27 mouse cellular contexts compared by ENCODE assay signal in genomic region chr13:24257809-24258208, GRCm38 (mm10). TPM values are rescaled to one million over a fixed set of nuclear protein-coding genes. Genes with fewer than 3 reads are reported as not detected.
DNase-seq lines count a peak whose midpoint lies in the region; ATAC-seq and TF ChIP-seq lines count a peak whose summit lies in the region.
"Had no signal": no experiment of that assay in that cellular context is flagged by ENCODE, and none has a peak within 500 bp of the region (broad histone marks: within the 10 kb centered on the region; RNA-seq: fewer than 3 reads in every experiment).

No protein-coding gene starts in this region.

- H3K36me3 ChIP-seq in midbrain, postnatal 0 days (ENCODE audit: insufficient read depth, low read length), result no peaks in the 10 kb centered on the region
- no peaks in the 10 kb centered on the region for H3K36me3 ChIP-seq in midbrain, embryonic 14.5 days (ENCODE audit: control insufficient read depth, insufficient read depth, low read length)
- H3K36me3 ChIP-seq in stomach, postnatal 0 days (ENCODE audit: control insufficient read depth, insufficient read depth, low read length), result no peaks in the 10 kb centered on the region
- H3K36me3 ChIP-seq: embryonic facial prominence, embryonic 13.5 days; forebrain, embryonic 12.5 days; G1E; heart, embryonic 12.5 days; hindbrain, embryonic 13.5 days; limb, embryonic 12.5 days; liver, embryonic 15.5 days; lung, embryonic 15.5 days; midbrain, embryonic 10.5 days; neural tube, embryonic 12.5 days had no signal

- H3K9ac ChIP-seq in midbrain, postnatal 0 days (replicated peaks; ENCODE audit: low read length, poor library complexity, severe bottlenecking), result no peak overlapping the region
- H3K9ac ChIP-seq in midbrain, embryonic 14.5 days (replicated peaks; ENCODE audit: low read length), result no peak overlapping the region
- H3K9ac ChIP-seq in stomach, postnatal 0 days (ENCODE audit: low read length), result no peak overlapping the region
- H3K9ac ChIP-seq: embryonic facial prominence, embryonic 13.5 days; forebrain, embryonic 12.5 days; forebrain, postnatal 0 days; heart, embryonic 12.5 days; hindbrain, embryonic 13.5 days; limb, embryonic 12.5 days; liver, embryonic 15.5 days; lung, embryonic 15.5 days; neural tube, embryonic 12.5 days had no signal

- H3K4me3 ChIP-seq in midbrain, postnatal 0 days (ENCODE audit: low read depth, low read length), result no peak overlapping the region
- no peak overlapping the region for H3K4me3 ChIP-seq in midbrain, embryonic 14.5 days (replicated peaks; ENCODE audit: low read depth, low read length)
- no peak overlapping the region for H3K4me3 ChIP-seq in stomach, postnatal 0 days (ENCODE audit: low read depth, low read length)
- H3K4me3 ChIP-seq: embryonic facial prominence, embryonic 13.5 days; forebrain, embryonic 12.5 days; heart, adult 2 months; heart, embryonic 12.5 days; hindbrain, embryonic 13.5 days; limb, embryonic 12.5 days; liver, embryonic 15.5 days; lung, embryonic 15.5 days; midbrain, embryonic 10.5 days; myocyte; neural tube, embryonic 12.5 days had no signal

- TF ChIP-seq CTCF in midbrain, postnatal 0 days (IDR thresholded peaks at IDR 0.05), result no peak
- no peak for TF ChIP-seq CTCF in stomach, postnatal 0 days (IDR thresholded peaks at IDR 0.05; ENCODE audit: low read depth)

- no peaks in the 10 kb centered on the region for H3K9me3 ChIP-seq in midbrain, postnatal 0 days (ENCODE audit: low read length)
- H3K9me3 ChIP-seq in midbrain, embryonic 14.5 days (ENCODE audit: control insufficient read depth, low read length), result no peaks in the 10 kb centered on the region
- H3K9me3 ChIP-seq in stomach, postnatal 0 days (ENCODE audit: control insufficient read depth, low read length), result no peaks in the 10 kb centered on the region
- H3K9me3 ChIP-seq: embryonic facial prominence, embryonic 13.5 days; forebrain, embryonic 12.5 days; G1E; heart, embryonic 12.5 days; hindbrain, embryonic 13.5 days; limb, embryonic 12.5 days; liver, embryonic 15.5 days; lung, embryonic 15.5 days; midbrain, embryonic 10.5 days; neural tube, embryonic 12.5 days had no signal

- no peak for TF ChIP-seq EP300 in stomach, postnatal 0 days (optimal IDR thresholded peaks at IDR 0.05)

- no peaks in the 10 kb centered on the region for H3K27me3 ChIP-seq in midbrain, postnatal 0 days (ENCODE audit: insufficient read depth, low read length)
- H3K27me3 ChIP-seq in midbrain, embryonic 14.5 days (ENCODE audit: control insufficient read depth, insufficient read depth, low read length), result no peaks in the 10 kb centered on the region
- H3K27me3 ChIP-seq in stomach, postnatal 0 days (ENCODE audit: control insufficient read depth, insufficient read depth, low read length), result no peaks in the 10 kb centered on the region
- H3K27me3 ChIP-seq: embryonic facial prominence, embryonic 13.5 days; forebrain, embryonic 12.5 days; hindbrain, embryonic 13.5 days; limb, embryonic 12.5 days; liver, embryonic 15.5 days; lung, embryonic 15.5 days; neural tube, embryonic 12.5 days; Patski had no signal

- no peak for ATAC-seq in midbrain, postnatal 0 days (ENCODE audit: low FRiP score)
- ATAC-seq in midbrain, embryonic 14.5 days (ENCODE audit: low FRiP score, low TSS enrichment), result no peak
- no peak for ATAC-seq in stomach, postnatal 0 days (ENCODE audit: low FRiP score, low TSS enrichment)
- ATAC-seq: forebrain, postnatal 0 days; intestine, embryonic 16.5 days; Patski had no signal

- H3K4me1 ChIP-seq in midbrain, postnatal 0 days (ENCODE audit: insufficient read depth, low read length), result no peaks in the 10 kb centered on the region
- H3K4me1 ChIP-seq in midbrain, embryonic 14.5 days (ENCODE audit: control insufficient read depth, insufficient read depth, low read length), result no peaks in the 10 kb centered on the region
- no peaks in the 10 kb centered on the region for H3K4me1 ChIP-seq in stomach, postnatal 0 days (replicated peaks; ENCODE audit: control insufficient read depth, insufficient read depth)
- H3K4me1 ChIP-seq: forebrain, embryonic 12.5 days; hindbrain, embryonic 13.5 days; limb, embryonic 12.5 days; liver, embryonic 15.5 days; neural tube, embryonic 12.5 days had no signal

- peak overlapping the region; percentile 26 for H3K27ac ChIP-seq in midbrain, postnatal 0 days (ENCODE audit: low read depth, low read length)
- no peak overlapping the region for H3K27ac ChIP-seq in midbrain, embryonic 14.5 days (replicated peaks; ENCODE audit: low read depth, low read length)
- no peak overlapping the region for H3K27ac ChIP-seq in stomach, postnatal 0 days (replicated peaks)
- H3K27ac ChIP-seq: embryonic facial prominence, embryonic 13.5 days; forebrain, embryonic 12.5 days; heart, adult 2 months; hindbrain, embryonic 13.5 days; limb, embryonic 12.5 days; liver, embryonic 15.5 days; lung, embryonic 15.5 days; midbrain, embryonic 10.5 days; neural tube, embryonic 12.5 days had no signal

- peak; percentile 21 for DNase-seq in adrenal gland, adult 2 months
- no peak for DNase-seq in adrenal gland, postnatal 25 days
- peak; percentile 15 for DNase-seq in kidney, postnatal 10 days
- DNase-seq in kidney, postnatal 25 days, result no peak
- no peak for DNase-seq in midbrain, postnatal 0 days (ENCODE audit: low spot score)
- DNase-seq in midbrain, embryonic 14.5 days, result no peak
- DNase-seq in stomach, postnatal 0 days (ENCODE audit: low spot score), result no peak
- DNase-seq: cerebellum, adult 2 months; cerebellum, postnatal 14 days; forebrain, postnatal 0 days; heart, adult 2 months; heart, postnatal 4 days; right cerebral cortex, adult 18-20 months; spleen, adult 18-20 months had no signal

- WGBS in midbrain, postnatal 0 days, result 81% methylated on average over 6 of the region's 6 CpGs
- WGBS in midbrain, embryonic 14.5 days, result 92% methylated on average over 6 of the region's 6 CpGs
- WGBS in stomach, postnatal 0 days, result 47% methylated on average over 6 of the region's 6 CpGs

- no peak overlapping the region for H3K4me2 ChIP-seq in midbrain, postnatal 0 days (ENCODE audit: low read depth, low read length, poor library complexity, severe bottlenecking)
- H3K4me2 ChIP-seq in midbrain, embryonic 14.5 days (ENCODE audit: low read length), result no peak overlapping the region
- H3K4me2 ChIP-seq in stomach, postnatal 0 days (replicated peaks; ENCODE audit: low read depth), result no peak overlapping the region
- H3K4me2 ChIP-seq: embryonic facial prominence, embryonic 13.5 days; forebrain, embryonic 12.5 days; heart, embryonic 12.5 days; hindbrain, embryonic 13.5 days; limb, embryonic 12.5 days; liver, embryonic 15.5 days; lung, embryonic 15.5 days; neural tube, embryonic 12.5 days had no signal

RNA-seq across cellular contexts. Expression of gene Carmil1, which starts 22.8 kb away (rescaled TPM):
- 10 to 100 TPM; 52.7 to 61.4 TPM for total RNA-seq in adrenal gland, adult 2 months (2021)
- 3.8 and 5.7 TPM in 2 replicates for polyA plus RNA-seq in adrenal gland, adult 2 months (2012; rRNA removed)
- 83.9 and 84.5 TPM in 2 replicates for total RNA-seq in adrenal gland, postnatal 25 days (2021)
- total RNA-seq in midbrain, postnatal 0 days (2014; rRNA removed), result 47.6 and 56.8 TPM in 2 replicates
- polyA plus RNA-seq in midbrain, postnatal 0 days (2015; fragmentation: Nextera tagmentation; extraction: Ambion mirVana), result 38.5 and 40.7 TPM in 2 replicates
- 29.4 and 32.3 TPM in 2 replicates for polyA plus RNA-seq in midbrain, embryonic 14.5 days (2014; fragmentation: Nextera tagmentation; extraction: Ambion mirVana)
- polyA plus RNA-seq in stomach, postnatal 0 days (2015; fragmentation: Nextera tagmentation; extraction: Ambion mirVana), result 17.8 and 18.9 TPM in 2 replicates

Comparison
In these comparisons a context has a peak if more than half of its experiments do, and no peak if none do; other contexts are left out.
1. DNase-seq: peak in adrenal gland, adult 2 months (single experiment) and kidney, postnatal 10 days (single experiment); none in adrenal gland, postnatal 25 days (single experiment), kidney, postnatal 25 days (0 of 2), midbrain, postnatal 0 days (single experiment), midbrain, embryonic 14.5 days (single experiment) and stomach, postnatal 0 days (single experiment).